Mouse (Mus musculus) left cerebral cortex, adult 6 months (tissue): ENCODE data around the gene Serpinb9. TPM values are rescaled to one million over a fixed set of nuclear protein-coding genes. Genes with fewer than 3 reads are reported as not detected.

Experiments used
- long read RNA-seq, 2 experiments: library from polyadenylated mRNA; unstranded; transcript quantifications; one replicate each; pipeline ENCODE4 v2.0.0; 2019 to 2020
- polyA plus RNA-seq: library from polyadenylated mRNA; unstranded; fragments of <200 nt; fragmentation: Nextera tagmentation; gene quantifications from 2 replicates; pipeline ENCODE4 v1.2.3, GENCODE M21; 2021

The Serpinb9 gene
- polyA plus RNA-seq: 3.8 and 4.6 TPM in 2 replicates
- long read RNA-seq, experiment 1, transcript Serpinb9-201 (7 exons, 3,397 nt): major isoform, 50 of 52 reads
- long read RNA-seq, experiment 1, partial matches to known transcripts: 0 of 52 reads
- long read RNA-seq, experiment 1, other reads (novel, unspliced or antisense): 2 of 52 reads
- long read RNA-seq, experiment 2, transcript Serpinb9-201 (7 exons, 3,397 nt): major isoform, 7 of 13 reads
- long read RNA-seq, experiment 2, partial matches to known transcripts: 2 of 13 reads
- long read RNA-seq, experiment 2, other reads (novel, unspliced or antisense): 4 of 13 reads

DNA sequence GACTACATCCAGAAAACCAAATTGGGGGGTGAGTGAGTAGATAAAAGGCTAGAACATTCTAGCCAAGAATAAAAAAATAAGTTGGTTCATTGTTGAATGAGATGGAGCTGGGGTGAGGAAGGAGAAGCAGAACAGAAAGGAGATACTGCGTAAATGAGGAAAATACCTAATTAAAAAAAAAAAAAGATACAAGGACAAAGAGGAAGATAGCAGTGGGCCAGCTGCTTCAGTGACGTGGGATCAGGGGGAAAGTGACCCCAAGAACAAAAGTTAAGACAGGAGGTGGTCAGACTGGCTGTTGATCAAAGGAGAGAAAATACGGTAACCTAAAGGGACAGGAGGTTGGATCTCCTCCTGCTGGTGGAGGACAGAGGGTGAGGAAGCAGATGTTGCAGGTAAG, at the start of gene Serpinb9:
Gene Serpinb9, plus strand, starts transcription at position 301 of the 400 bp plus-strand sequence.

DNA sequence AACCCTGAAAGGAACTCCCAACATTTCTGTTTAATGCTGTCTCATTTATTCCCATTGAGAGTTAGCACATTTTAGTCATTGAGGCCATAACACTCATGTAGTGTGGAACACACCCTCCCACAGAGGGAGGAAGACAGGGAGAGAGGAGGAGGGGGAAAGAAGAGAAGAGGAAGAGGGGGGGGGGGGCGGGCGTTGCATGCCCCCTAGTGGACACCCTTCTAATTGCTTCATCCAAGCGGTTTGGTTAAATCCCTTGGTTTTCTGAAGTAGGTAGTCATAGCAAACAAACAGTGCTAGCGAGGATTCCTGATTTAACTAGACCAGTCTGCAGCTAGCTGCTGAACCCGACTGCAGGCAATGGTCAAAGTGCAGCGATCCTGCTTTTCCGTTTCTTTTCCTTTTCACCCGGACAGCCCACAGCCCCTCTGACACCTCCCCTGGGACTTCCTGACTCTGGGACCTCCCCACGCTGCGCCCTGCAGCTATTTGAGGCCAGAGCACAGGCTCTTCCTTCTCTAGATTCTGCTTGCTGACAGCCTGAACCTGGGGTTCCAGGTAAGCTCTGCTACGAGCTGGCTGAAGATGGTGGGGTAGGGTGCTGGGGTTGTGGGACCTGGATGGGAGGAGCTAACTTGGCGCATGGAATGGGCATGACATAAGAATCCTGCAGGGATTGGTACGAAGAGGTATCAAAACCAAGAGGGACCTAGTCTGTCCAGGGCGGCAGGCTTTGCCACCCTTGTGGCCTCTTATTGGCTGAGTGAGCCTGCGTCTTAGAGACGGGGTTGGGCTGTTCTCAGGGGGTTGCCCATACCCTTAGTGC, 37.9 kb upstream of the Serpinb9 start, which contains the start of gene Serpinb6b:
Gene Serpinb6b, plus strand, starts transcription at position 221 of the 823 bp plus-strand sequence.

DNA sequence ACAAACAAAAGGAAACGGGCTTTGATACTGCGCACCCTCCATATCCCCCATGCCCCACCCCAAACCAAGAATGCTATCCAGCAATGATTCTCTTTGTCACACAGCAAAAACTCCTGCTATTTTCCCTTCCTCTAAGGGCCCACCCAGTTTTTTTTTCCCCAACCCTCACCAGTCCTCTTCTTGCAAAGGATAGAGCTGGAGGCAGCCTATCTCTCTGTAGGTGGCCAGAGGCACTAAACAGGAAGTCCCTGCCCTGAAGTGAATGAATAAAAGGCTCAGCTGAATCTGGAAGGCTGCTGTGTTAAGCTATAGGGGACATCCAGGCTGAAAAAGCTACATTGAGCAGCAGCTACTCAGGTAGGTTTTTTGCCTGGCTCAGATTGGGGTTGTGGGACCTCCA, 24.2 kb downstream of the Serpinb9 start, which contains the start of gene Serpinb9b:
Gene Serpinb9b, plus strand, starts transcription at position 173 of the 400 bp plus-strand sequence.

Other genes with a start within 250 kb of the Serpinb9 start
- 0.13 TPM in 1 of 2 replicates, not detected in the other for gene Mylk4, start 219.3 kb upstream of the Serpinb9 start, polyA plus RNA-seq
- gene Wrnip1, start 201.2 kb upstream of the Serpinb9 start, polyA plus RNA-seq: 20.5 and 48.2 TPM in 2 replicates
- not detected in 2 replicates for gene D930007J09Rik, start 200.4 kb upstream of the Serpinb9 start, polyA plus RNA-seq
- 16.1 and 23.8 TPM in 2 replicates for gene Serpinb1a, start 152.1 kb upstream of the Serpinb9 start, polyA plus RNA-seq
- gene Serpinb1c, start 105.0 kb upstream of the Serpinb9 start, polyA plus RNA-seq: not detected in 2 replicates
- gene Serpinb6b, start 38.0 kb upstream of the Serpinb9 start, polyA plus RNA-seq: 1.9 and 2.0 TPM in 2 replicates
- gene Serpinb9b, start 24.2 kb downstream of the Serpinb9 start, polyA plus RNA-seq: 0.03 TPM in 1 of 2 replicates, not detected in the other
- gene Serpinb1b, start 75.3 kb downstream of the Serpinb9 start, polyA plus RNA-seq: 1.1 and 1.9 TPM in 2 replicates
- gene Serpinb9c, start 156.5 kb downstream of the Serpinb9 start, polyA plus RNA-seq: not detected in 2 replicates
- gene Serpinb9d, start 189.7 kb downstream of the Serpinb9 start, polyA plus RNA-seq: not detected in 2 replicates
- gene Serpinb9e, start 246.4 kb downstream of the Serpinb9 start, polyA plus RNA-seq: not detected in 2 replicates